Mouse (Mus musculus): ENCODE results near the gene Scp2. TPM values are rescaled to one million over a fixed set of nuclear protein-coding genes. Genes with fewer than 3 reads are reported as not detected.
A peak's percentile ranks its signal among the peaks of the same experiment; 100 is the strongest.

The Scp2 gene
- polyA plus RNA-seq, 1 experiment from 2014 or later, result 247 TPM

DNA sequence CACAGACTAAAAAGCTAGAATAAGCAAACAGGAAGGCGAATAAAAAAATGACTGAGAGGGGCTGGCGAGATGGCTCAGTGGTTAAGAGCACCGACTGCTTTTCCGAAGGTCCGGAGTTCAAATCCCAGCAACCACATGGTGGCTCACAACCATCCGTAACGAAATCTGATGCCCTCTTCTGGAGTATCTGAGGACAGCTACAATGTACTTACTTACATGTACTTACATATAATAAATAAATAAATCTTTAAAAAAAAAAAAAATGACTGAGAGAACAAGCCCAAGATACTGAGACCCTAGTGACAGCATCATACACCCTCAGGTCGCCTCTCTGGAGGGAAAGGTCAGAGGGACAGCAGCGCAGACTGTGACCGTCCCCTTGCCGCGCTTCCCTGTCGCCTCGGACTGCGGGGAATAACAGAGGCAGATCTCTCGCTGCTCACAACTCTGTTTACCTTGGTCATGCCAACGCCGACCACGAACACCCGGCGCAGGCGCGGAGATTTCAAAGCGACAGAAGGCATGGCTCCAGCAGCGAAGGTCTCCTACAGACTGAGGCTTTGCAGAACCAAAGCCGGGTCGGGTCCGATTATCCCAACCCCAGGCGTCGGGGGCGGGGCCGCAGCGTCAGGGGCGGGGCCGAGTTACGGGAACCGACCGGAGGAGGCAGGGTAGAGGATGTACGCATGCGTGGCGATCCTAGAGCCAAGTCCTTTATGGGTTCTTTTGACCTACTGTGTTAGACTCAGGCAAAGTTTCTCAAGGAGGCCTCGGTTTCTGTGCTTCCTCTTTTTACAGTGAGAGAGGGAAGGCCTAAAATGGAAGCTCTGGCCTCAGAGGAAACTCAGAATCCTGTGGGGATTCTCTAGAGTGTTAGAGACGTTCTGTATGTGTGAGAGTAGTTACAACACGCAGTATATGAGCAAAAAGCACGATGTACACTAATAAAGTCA, 26.6 kb downstream of the Scp2 start:
- no peaks in the 10 kb centered on the region for H3K9me3 ChIP-seq (replicated peaks; ENCODE audit: control insufficient read depth, low read length)
- H3K4me1 ChIP-seq (ENCODE audit: control insufficient read depth, insufficient read depth, low read length), result no peaks in the 10 kb centered on the region
- H3K4me2 ChIP-seq (ENCODE audit: low read depth, low read length), result peak overlapping the region; percentile 68
- H3K4me3 ChIP-seq (replicated peaks; ENCODE audit: low read length), result peak overlapping the region; percentile 76
- no peaks in the 10 kb centered on the region for H3K36me3 ChIP-seq (ENCODE audit: control insufficient read depth, insufficient read depth, low read length)
- peak overlapping the region; percentile 20 for H3K27ac ChIP-seq (ENCODE audit: low read length)
- WGBS, result 11% methylated on average over 43 of the region's 45 CpGs
- ATAC-seq (ENCODE audit: insufficient read depth, low FRiP score), result peak; percentile 94
- H3K9ac ChIP-seq (ENCODE audit: low read length), result peak overlapping the region; percentile 83
- H3K27me3 ChIP-seq (ENCODE audit: control insufficient read depth, insufficient read depth, low read length), result no peaks in the 10 kb centered on the region

DNA sequence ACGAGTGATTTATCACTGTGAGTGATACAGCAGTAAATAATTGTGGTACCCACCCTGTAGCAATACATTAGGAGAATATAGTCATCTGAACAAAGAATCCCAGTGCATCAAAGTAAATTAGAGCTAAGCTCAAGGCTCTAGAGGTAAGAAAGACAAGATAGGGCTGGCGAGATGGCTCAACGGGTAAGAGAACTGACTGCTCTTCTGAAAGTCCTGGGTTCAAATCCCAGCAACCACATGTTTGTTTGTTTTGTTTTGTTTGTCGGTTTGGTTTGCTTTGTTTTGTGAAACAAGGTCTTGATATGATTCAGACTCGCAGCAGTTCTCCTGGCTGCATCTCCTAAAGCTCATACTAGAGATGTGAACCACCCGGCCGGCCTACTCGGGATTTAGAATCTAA, 27.3 kb downstream of the Scp2 start:
- WGBS, result 86% methylated on average over 8 of the region's 8 CpGs
- no peaks in the 10 kb centered on the region for H3K36me3 ChIP-seq (ENCODE audit: control insufficient read depth, insufficient read depth, low read length)
- H3K27me3 ChIP-seq (ENCODE audit: control insufficient read depth, insufficient read depth, low read length), result no peaks in the 10 kb centered on the region
- no peaks in the 10 kb centered on the region for H3K9me3 ChIP-seq (replicated peaks; ENCODE audit: control insufficient read depth, low read length)
- no peak overlapping the region for H3K4me3 ChIP-seq (replicated peaks; ENCODE audit: low read length)
- no peaks in the 10 kb centered on the region for H3K4me1 ChIP-seq (ENCODE audit: control insufficient read depth, insufficient read depth, low read length)
- ATAC-seq (ENCODE audit: insufficient read depth, low FRiP score), result no peak
- H3K9ac ChIP-seq (ENCODE audit: low read length), result no peak overlapping the region
- H3K4me2 ChIP-seq (ENCODE audit: low read depth, low read length), result no peak overlapping the region
- H3K27ac ChIP-seq (ENCODE audit: low read length), result no peak overlapping the region

- H3K4me2 ChIP-seq (ENCODE audit: low read depth, low read length), result no peak overlapping the region
- no peaks in the 10 kb centered on the region for H3K9me3 ChIP-seq (replicated peaks; ENCODE audit: control insufficient read depth, low read length)
- H3K4me3 ChIP-seq (replicated peaks; ENCODE audit: low read length), result no peak overlapping the region
- no peak overlapping the region for H3K9ac ChIP-seq (ENCODE audit: low read length)
- no peak overlapping the region for H3K27ac ChIP-seq (ENCODE audit: low read length)
- H3K27me3 ChIP-seq (ENCODE audit: control insufficient read depth, insufficient read depth, low read length), result no peaks in the 10 kb centered on the region
- H3K36me3 ChIP-seq (ENCODE audit: control insufficient read depth, insufficient read depth, low read length), result no peaks in the 10 kb centered on the region
- 84% methylated on average over 2 of the region's 2 CpGs for whole genome bisulfite sequencing
- no peak for ATAC-seq (ENCODE audit: insufficient read depth, low FRiP score)
- H3K4me1 ChIP-seq (ENCODE audit: control insufficient read depth, insufficient read depth, low read length), result no peaks in the 10 kb centered on the region
Measured at GRCm38 (mm10) chr4:108116466-108116865, 28.3 kb downstream of the Scp2 start.

GRCm38 (mm10) chr4:108110706-108111105, 34.1 kb downstream of the Scp2 start:
- H3K9me3 ChIP-seq (replicated peaks; ENCODE audit: control insufficient read depth, low read length), result no peaks in the 10 kb centered on the region
- H3K9ac ChIP-seq (ENCODE audit: low read length), result no peak overlapping the region
- 74% methylated on average over 2 of the region's 2 CpGs for WGBS
- no peaks in the 10 kb centered on the region for H3K36me3 ChIP-seq (ENCODE audit: control insufficient read depth, insufficient read depth, low read length)
- H3K4me3 ChIP-seq (replicated peaks; ENCODE audit: low read length), result no peak overlapping the region
- ATAC-seq (ENCODE audit: insufficient read depth, low FRiP score), result no peak
- H3K4me2 ChIP-seq (ENCODE audit: low read depth, low read length), result no peak overlapping the region
- H3K27ac ChIP-seq (ENCODE audit: low read length), result no peak overlapping the region
- H3K4me1 ChIP-seq (ENCODE audit: control insufficient read depth, insufficient read depth, low read length), result no peaks in the 10 kb centered on the region
- no peaks in the 10 kb centered on the region for H3K27me3 ChIP-seq (ENCODE audit: control insufficient read depth, insufficient read depth, low read length)

GRCm38 (mm10) chr4:108109728-108110127, 35.1 kb downstream of the Scp2 start:
- no peak overlapping the region for H3K27ac ChIP-seq (ENCODE audit: low read length)
- no peaks in the 10 kb centered on the region for H3K27me3 ChIP-seq (ENCODE audit: control insufficient read depth, insufficient read depth, low read length)
- 94% methylated on average over 7 of the region's 7 CpGs for WGBS
- no peaks in the 10 kb centered on the region for H3K9me3 ChIP-seq (replicated peaks; ENCODE audit: control insufficient read depth, low read length)
- ATAC-seq (ENCODE audit: insufficient read depth, low FRiP score), result no peak
- H3K9ac ChIP-seq (ENCODE audit: low read length), result no peak overlapping the region
- no peaks in the 10 kb centered on the region for H3K4me1 ChIP-seq (ENCODE audit: control insufficient read depth, insufficient read depth, low read length)
- H3K4me3 ChIP-seq (replicated peaks; ENCODE audit: low read length), result no peak overlapping the region
- no peak overlapping the region for H3K4me2 ChIP-seq (ENCODE audit: low read depth, low read length)
- no peaks in the 10 kb centered on the region for H3K36me3 ChIP-seq (ENCODE audit: control insufficient read depth, insufficient read depth, low read length)

GRCm38 (mm10) chr4:108096345-108096744, 48.5 kb downstream of the Scp2 start, which contains the start of gene Podn:
Podn (minus strand) TSS chr4:108096445.
- H3K4me2 ChIP-seq (ENCODE audit: low read depth, low read length), result no peak within 1 kb of the TSS
- no peaks in the 10 kb centered on the region for H3K4me1 ChIP-seq (ENCODE audit: control insufficient read depth, insufficient read depth, low read length)
- H3K36me3 ChIP-seq (ENCODE audit: control insufficient read depth, insufficient read depth, low read length), result no peaks in the 10 kb centered on the region
- H3K27ac ChIP-seq (ENCODE audit: low read length), result no peak within 1 kb of the TSS
- H3K4me3 ChIP-seq (replicated peaks; ENCODE audit: low read length), result no peak within 1 kb of the TSS
- no peak for ATAC-seq (ENCODE audit: insufficient read depth, low FRiP score)
- H3K9me3 ChIP-seq (replicated peaks; ENCODE audit: control insufficient read depth, low read length), result no peaks in the 10 kb centered on the region
- no peak within 1 kb of the TSS for H3K9ac ChIP-seq (ENCODE audit: low read length)
- WGBS, result 83% methylated on average over 4 of the region's 4 CpGs
- no peaks in the 10 kb centered on the region for H3K27me3 ChIP-seq (ENCODE audit: control insufficient read depth, insufficient read depth, low read length)

GRCm38 (mm10) chr4:108092741-108093397, 51.9 kb downstream of the Scp2 start:
- H3K27me3 ChIP-seq (ENCODE audit: control insufficient read depth, insufficient read depth, low read length), result no peaks in the 10 kb centered on the region
- 87% methylated on average over 6 of the region's 6 CpGs for WGBS
- H3K36me3 ChIP-seq (ENCODE audit: control insufficient read depth, insufficient read depth, low read length), result no peaks in the 10 kb centered on the region; the same call in 1 of the 2 replicates
- H3K4me3 ChIP-seq (replicated peaks; ENCODE audit: low read length), result no peak overlapping the region
- H3K4me1 ChIP-seq (ENCODE audit: control insufficient read depth, insufficient read depth, low read length), result no peaks in the 10 kb centered on the region
- no peak for ATAC-seq (ENCODE audit: insufficient read depth, low FRiP score)
- no peak overlapping the region for H3K9ac ChIP-seq (ENCODE audit: low read length)
- H3K27ac ChIP-seq (ENCODE audit: low read length), result no peak overlapping the region
- H3K4me2 ChIP-seq (ENCODE audit: low read depth, low read length), result no peak overlapping the region
- no peaks in the 10 kb centered on the region for H3K9me3 ChIP-seq (replicated peaks; ENCODE audit: control insufficient read depth, low read length)

- H3K4me3 ChIP-seq (replicated peaks; ENCODE audit: low read length), result no peak overlapping the region
- no peak overlapping the region for H3K9ac ChIP-seq (ENCODE audit: low read length)
- ATAC-seq (ENCODE audit: insufficient read depth, low FRiP score), result no peak
- WGBS, result 83% methylated on average over 2 of the region's 2 CpGs
- H3K4me2 ChIP-seq (ENCODE audit: low read depth, low read length), result no peak overlapping the region
- no peaks in the 10 kb centered on the region for H3K27me3 ChIP-seq (ENCODE audit: control insufficient read depth, insufficient read depth, low read length)
- H3K27ac ChIP-seq (ENCODE audit: low read length), result no peak overlapping the region
- H3K36me3 ChIP-seq (ENCODE audit: control insufficient read depth, insufficient read depth, low read length), result no peaks in the 10 kb centered on the region
- H3K4me1 ChIP-seq (ENCODE audit: control insufficient read depth, insufficient read depth, low read length), result no peaks in the 10 kb centered on the region
- no peaks in the 10 kb centered on the region for H3K9me3 ChIP-seq (replicated peaks; ENCODE audit: control insufficient read depth, low read length)
Measured at GRCm38 (mm10) chr4:108083993-108084392, 60.8 kb downstream of the Scp2 start.

GRCm38 (mm10) chr4:108083032-108083735, 61.6 kb downstream of the Scp2 start:
- no peak overlapping the region for H3K27ac ChIP-seq (ENCODE audit: low read length)
- H3K4me3 ChIP-seq (replicated peaks; ENCODE audit: low read length), result no peak overlapping the region
- no peaks in the 10 kb centered on the region for H3K4me1 ChIP-seq (ENCODE audit: control insufficient read depth, insufficient read depth, low read length)
- 84% methylated on average over 6 of the region's 6 CpGs for whole genome bisulfite sequencing
- H3K9me3 ChIP-seq (replicated peaks; ENCODE audit: control insufficient read depth, low read length), result no peaks in the 10 kb centered on the region
- H3K36me3 ChIP-seq (ENCODE audit: control insufficient read depth, insufficient read depth, low read length), result no peaks in the 10 kb centered on the region
- no peaks in the 10 kb centered on the region for H3K27me3 ChIP-seq (ENCODE audit: control insufficient read depth, insufficient read depth, low read length)
- no peak overlapping the region for H3K9ac ChIP-seq (ENCODE audit: low read length)
- no peak overlapping the region for H3K4me2 ChIP-seq (ENCODE audit: low read depth, low read length)
- no peak for ATAC-seq (ENCODE audit: insufficient read depth, low FRiP score)

Data from stomach, embryonic 16.5 days (tissue).